8 mouse cellular contexts compared by ENCODE assay signal in genomic region chr3:56437058-56437457, GRCm38 (mm10).
DNase-seq lines count a peak whose midpoint lies in the region; ATAC-seq lines count a peak whose summit lies in the region.

No protein-coding gene starts in this region.

- no peak overlapping the region for H3K4me3 ChIP-seq in embryonic facial prominence, embryonic 14.5 days (ENCODE audit: low read depth, low read length)
- H3K4me3 ChIP-seq in embryonic facial prominence, embryonic 10.5 days = no peak overlapping the region
- no peak overlapping the region for H3K4me3 ChIP-seq in lung, embryonic 16.5 days (ENCODE audit: low read length)
- H3K4me3 ChIP-seq in forebrain, embryonic 16.5 days (replicated peaks; ENCODE audit: low read length) = no peak overlapping the region

- WGBS in embryonic facial prominence, embryonic 14.5 days = 29% methylated on average over 4 of the region's 4 CpGs
- WGBS in embryonic facial prominence, embryonic 10.5 days = 52% methylated on average over 4 of the region's 4 CpGs
- WGBS in lung, embryonic 16.5 days = 29% methylated on average over 4 of the region's 4 CpGs
- 7% methylated on average over 4 of the region's 4 CpGs for WGBS in forebrain, embryonic 16.5 days

- peaks cover 12% of the 10 kb centered on the region for H3K4me1 ChIP-seq in embryonic facial prominence, embryonic 14.5 days (ENCODE audit: control insufficient read depth, insufficient read depth, low read length)
- H3K4me1 ChIP-seq in embryonic facial prominence, embryonic 10.5 days = no peaks in the 10 kb centered on the region
- H3K4me1 ChIP-seq in lung, embryonic 16.5 days (replicated peaks; ENCODE audit: control insufficient read depth, insufficient read depth, low read length) = peaks cover 2% of the 10 kb centered on the region; the same call in 1 of the 2 replicates
- peaks cover 21% of the 10 kb centered on the region for H3K4me1 ChIP-seq in forebrain, embryonic 16.5 days (replicated peaks; ENCODE audit: control insufficient read depth, insufficient read depth, low read length)

- no peaks in the 10 kb centered on the region for H3K9me3 ChIP-seq in embryonic facial prominence, embryonic 14.5 days (ENCODE audit: control insufficient read depth, low read length)
- H3K9me3 ChIP-seq in embryonic facial prominence, embryonic 10.5 days = no peaks in the 10 kb centered on the region
- H3K9me3 ChIP-seq in lung, embryonic 16.5 days (ENCODE audit: control insufficient read depth, low read length) = no peaks in the 10 kb centered on the region
- no peaks in the 10 kb centered on the region for H3K9me3 ChIP-seq in forebrain, embryonic 16.5 days (ENCODE audit: control insufficient read depth, low read length)

- H3K27me3 ChIP-seq in embryonic facial prominence, embryonic 14.5 days (replicated peaks; ENCODE audit: control insufficient read depth, insufficient read depth, low read length) = no peaks in the 10 kb centered on the region
- H3K27me3 ChIP-seq in embryonic facial prominence, embryonic 10.5 days (replicated peaks; ENCODE audit: low read depth, poor library complexity, severe bottlenecking) = no peaks in the 10 kb centered on the region
- no peaks in the 10 kb centered on the region for H3K27me3 ChIP-seq in lung, embryonic 16.5 days (ENCODE audit: control insufficient read depth, insufficient read depth, low read depth, low read length)
- no peaks in the 10 kb centered on the region for H3K27me3 ChIP-seq in forebrain, embryonic 16.5 days (replicated peaks; ENCODE audit: control insufficient read depth, insufficient read depth, low read length)

- DNase-seq in embryonic facial prominence, embryonic 14.5 days (ENCODE audit: low spot score) = peak; percentile 90
- no peak for DNase-seq in embryonic facial prominence, embryonic 10.5 days (ENCODE audit: low spot score)
- DNase-seq in lung, adult 18-20 months = no peak
- DNase-seq in kidney, postnatal 4 days = peak; percentile 76 to 82
- no peak for DNase-seq in adrenal gland, adult 18-20 months (ENCODE audit: low spot score in 2 of 2)

- H3K36me3 ChIP-seq in embryonic facial prominence, embryonic 14.5 days (ENCODE audit: control insufficient read depth, insufficient read depth, low read length) = no peaks in the 10 kb centered on the region
- H3K36me3 ChIP-seq in embryonic facial prominence, embryonic 10.5 days (replicated peaks) = no peaks in the 10 kb centered on the region
- no peaks in the 10 kb centered on the region for H3K36me3 ChIP-seq in lung, embryonic 16.5 days (ENCODE audit: control insufficient read depth, insufficient read depth, low read length)
- H3K36me3 ChIP-seq in forebrain, embryonic 16.5 days (ENCODE audit: control insufficient read depth, insufficient read depth) = no peaks in the 10 kb centered on the region

- H3K4me2 ChIP-seq in embryonic facial prominence, embryonic 14.5 days (ENCODE audit: low read depth, low read length) = no peak overlapping the region
- no peak overlapping the region for H3K4me2 ChIP-seq in lung, embryonic 16.5 days (ENCODE audit: low read depth, low read length)
- no peak overlapping the region for H3K4me2 ChIP-seq in forebrain, embryonic 16.5 days (ENCODE audit: low read length)

- H3K9ac ChIP-seq in embryonic facial prominence, embryonic 14.5 days (ENCODE audit: low read depth, low read length) = no peak overlapping the region
- H3K9ac ChIP-seq in lung, embryonic 16.5 days (ENCODE audit: low read length) = no peak overlapping the region
- H3K9ac ChIP-seq in forebrain, embryonic 16.5 days (replicated peaks; ENCODE audit: low read depth, low read length) = no peak overlapping the region

- H3K27ac ChIP-seq in embryonic facial prominence, embryonic 14.5 days (replicated peaks; ENCODE audit: low read depth, low read length) = peak overlapping the region; percentile 35; the same call in 1 of the 2 replicates
- no peak overlapping the region for H3K27ac ChIP-seq in embryonic facial prominence, embryonic 10.5 days (replicated peaks)
- H3K27ac ChIP-seq in lung, embryonic 16.5 days (ENCODE audit: low read length) = no peak overlapping the region
- H3K27ac ChIP-seq in forebrain, embryonic 16.5 days (ENCODE audit: low read length) = peak overlapping the region; percentile 60

- 0 out of 2 replicates have a peak, but pooled peaks have one; percentile 51 for ATAC-seq in embryonic facial prominence, embryonic 14.5 days (ENCODE audit: low read depth)
- peak; percentile 67 for ATAC-seq in lung, embryonic 16.5 days (ENCODE audit: low read depth)
- ATAC-seq in forebrain, embryonic 16.5 days = peak; percentile 79
- ATAC-seq in inflammation-experienced regulatory T-cells, adult 6 months = no peak

Comparison
In these comparisons a context has a peak if more than half of its experiments do, and no peak if none do; other contexts are left out.
1. DNase-seq: peak in embryonic facial prominence, embryonic 14.5 days (single experiment) and kidney, postnatal 4 days (2 of 2); none in embryonic facial prominence, embryonic 10.5 days (single experiment), lung, adult 18-20 months (0 of 2) and adrenal gland, adult 18-20 months (0 of 2).
2. H3K27ac ChIP-seq: peak in embryonic facial prominence, embryonic 14.5 days (single experiment) and forebrain, embryonic 16.5 days (single experiment); none in embryonic facial prominence, embryonic 10.5 days (single experiment) and lung, embryonic 16.5 days (single experiment).